Mouse (Mus musculus): Measurements from ENCODE around the gene Nfx1.

DNA sequence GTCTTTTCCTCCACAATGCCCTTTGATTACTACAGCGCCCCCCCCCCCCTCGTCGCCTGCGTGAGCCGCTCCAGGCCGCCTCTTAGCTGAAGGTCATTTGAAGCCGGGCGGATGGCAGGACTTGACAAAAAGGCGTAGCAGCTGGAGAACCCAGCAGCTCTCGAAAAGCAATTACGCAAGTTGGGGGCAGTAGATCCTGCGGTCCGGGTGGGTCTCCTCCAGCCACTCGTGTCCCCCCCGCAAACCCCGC is 189 bp upstream of the Nfx1 start:
- no peak for TF ChIP-seq POLR2A (IDR thresholded peaks at IDR 0.05; ENCODE audit: borderline replicate concordance, extremely low read depth, insufficient read depth, insufficient read length, poor library complexity, severe bottlenecking)
- TF ChIP-seq CTCF (IDR thresholded peaks at IDR 0.05; ENCODE audit: borderline replicate concordance, extremely low read depth, insufficient read depth, insufficient read length): no peak

Data from brain, embryonic 14.5 days (tissue).